Mouse (Mus musculus) liver, adult 2 months (tissue): ENCODE data around the gene Muc3. TPM values are rescaled to one million over a fixed set of nuclear protein-coding genes. Genes with fewer than 3 reads are reported as not detected.
A peak's percentile ranks its signal among the peaks of the same experiment; 100 is the strongest.
"Not testable (repeated sequence)": the region's sequence is repeated elsewhere in the genome, so short reads cannot be mapped to it uniquely, and the experiment has no call there.

Source experiments
- DNase-seq: peaks from one replicate; pipeline ENCODE4 v3.0.0-alpha.2; 2011; ENCODE audit warnings: low read depth, low spot score; ENCODE audit errors: extremely low read depth
- H3K27ac ChIP-seq: fragments of 200-500 bp; replicated peaks from 2 replicates; pipeline ENCODE4 v1.5.1; 2012; ENCODE audit warnings: low read depth, mild to moderate bottlenecking, control low read depth, inconsistent platforms, low read length; ENCODE audit not compliant: insufficient read depth
- H3K27me3 ChIP-seq: fragments of 200-500 bp; 2 replicates; pipeline ENCODE4 v1.6.1; 2012; ENCODE audit warnings: mild to moderate bottlenecking, moderate library complexity, low read length, inconsistent platforms; ENCODE audit not compliant: control insufficient read depth, insufficient read depth
- H3K36me3 ChIP-seq: fragments of 200-500 bp; 2 replicates; pipeline ENCODE4 v1.6.1; 2012; ENCODE audit warnings: low read length, inconsistent platforms; ENCODE audit not compliant: control insufficient read depth, insufficient read depth
- H3K4me1 ChIP-seq: fragments of 200-500 bp; 2 replicates; pipeline ENCODE4 v1.6.1; 2011; ENCODE audit warnings: low read length; ENCODE audit not compliant: control insufficient read depth, insufficient read depth
- H3K4me3 ChIP-seq: fragments of 200-500 bp; 2 replicates; pipeline ENCODE4 v1.5.1; 2011; ENCODE audit warnings: low read depth, mild to moderate bottlenecking, control low read depth, low read length, moderate library complexity; ENCODE audit not compliant: insufficient read depth
- H3K79me2 ChIP-seq: fragments of 200-500 bp; 2 replicates; pipeline ENCODE4 v1.6.1; 2012; ENCODE audit warnings: inconsistent platforms, mild to moderate bottlenecking, low read length, moderate library complexity; ENCODE audit not compliant: control insufficient read depth, insufficient read depth
- H3K9ac ChIP-seq: fragments of 200-500 bp; 2 replicates; pipeline ENCODE4 v1.6.1; 2012; ENCODE audit warnings: low read depth, mild to moderate bottlenecking, control low read depth, inconsistent platforms, low read length
- CTCF ChIP-seq: fragments of 200-500 bp; IDR thresholded peaks from 2 replicates; pipeline ENCODE4 v1.5.1; 2011; ENCODE audit warnings: low read depth, low read length, control low read depth
- POLR2A ChIP-seq: fragments of 200-500 bp; IDR thresholded peaks from 2 replicates; pipeline ENCODE4 v1.6.1; 2011; ENCODE audit warnings: low read length, control low read depth; ENCODE audit not compliant: insufficient read depth; ENCODE audit errors: extremely low read depth
- WGBS: fragments of 180-500 bp; shearing (Covaris S2); methylation state at CpG from one replicate; pipeline ENCODE4 v1.1.7; 2018; 5-methylcytosine and 5-hydroxymethylcytosine counted together
- polyA plus RNA-seq: library from polyadenylated mRNA; depleted of rRNA; stranded (reverse); fragments of >200 nt; gene quantifications from 2 replicates; pipeline ENCODE4 v1.2.3, GENCODE M21; 2012
- total RNA-seq: library from RNA; depleted of rRNA; stranded (reverse); fragments of >200 nt; gene quantifications from 2 replicates; pipeline ENCODE4 v1.2.3, GENCODE M21; 2014

Gene Muc3
- total and polyA plus RNA-seq, 2 experiments: 0.28 to 0.37 TPM

DNA sequence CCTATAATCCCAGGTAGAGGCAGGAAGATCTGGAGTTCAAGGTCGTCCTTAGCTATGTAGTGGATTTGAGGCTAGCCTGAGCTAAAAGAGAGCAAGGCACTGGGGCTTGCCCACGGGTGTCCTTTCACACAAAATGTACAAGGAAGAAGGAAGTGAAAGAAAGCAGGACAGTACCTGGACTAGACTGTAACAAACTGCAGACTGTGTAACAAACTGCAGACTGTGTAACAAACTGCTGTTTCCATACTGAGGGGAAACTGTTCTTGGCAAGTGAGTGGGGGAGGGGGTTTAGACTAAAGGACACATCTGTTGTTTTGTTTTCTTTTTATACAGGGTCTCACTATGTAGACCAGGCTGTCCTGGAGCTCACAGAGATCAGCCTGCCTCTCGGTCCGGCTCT lies 27.8 kb downstream of the Muc3 start:
- 78% methylated on average over 4 of the region's 4 CpGs for WGBS
- Histone ChIP-seq H3K27ac (no peak overlapping the region), H3K9ac (no peak overlapping the region), H3K4me1 (0 out of 2 replicates have a peak, but pooled peaks cover 4% of the 10 kb centered on the region), H3K79me2 (no peaks in the 10 kb centered on the region), H3K4me3 (no peak overlapping the region), H3K36me3 (no peaks in the 10 kb centered on the region), H3K27me3 (no peaks in the 10 kb centered on the region)
- TF ChIP-seq CTCF (no peak), POLR2A (no peak)
- DNase-seq: no peak

- no peaks in the 10 kb centered on the region for H3K27me3 ChIP-seq
- DNase-seq: no peak
- 90% methylated on average over 4 of the region's 4 CpGs for WGBS
- H3K27ac ChIP-seq: no peak overlapping the region
- no peak overlapping the region for H3K9ac ChIP-seq
- peaks cover 7% of the 10 kb centered on the region; the same call in 1 of the 2 replicates for H3K4me1 ChIP-seq
- H3K4me3 ChIP-seq: no peak overlapping the region
- H3K36me3 ChIP-seq: no peaks in the 10 kb centered on the region
- TF ChIP-seq POLR2A (no peak), CTCF (no peak)
- H3K79me2 ChIP-seq: no peaks in the 10 kb centered on the region
These were observed 30.2 kb downstream of the Muc3 start for GRCm38 (mm10) chr5:137118878-137119277.

- not testable (repeated sequence) for H3K27ac ChIP-seq, H3K79me2 ChIP-seq, H3K27me3 ChIP-seq, H3K9ac ChIP-seq, H3K4me1 ChIP-seq, DNase-seq, H3K36me3 ChIP-seq, H3K4me3 ChIP-seq
- WGBS: 93% methylated on average over 3 of the region's 3 CpGs
These were observed 31.1 kb downstream of the Muc3 start for GRCm38 (mm10) chr5:137117994-137118393.

DNA sequence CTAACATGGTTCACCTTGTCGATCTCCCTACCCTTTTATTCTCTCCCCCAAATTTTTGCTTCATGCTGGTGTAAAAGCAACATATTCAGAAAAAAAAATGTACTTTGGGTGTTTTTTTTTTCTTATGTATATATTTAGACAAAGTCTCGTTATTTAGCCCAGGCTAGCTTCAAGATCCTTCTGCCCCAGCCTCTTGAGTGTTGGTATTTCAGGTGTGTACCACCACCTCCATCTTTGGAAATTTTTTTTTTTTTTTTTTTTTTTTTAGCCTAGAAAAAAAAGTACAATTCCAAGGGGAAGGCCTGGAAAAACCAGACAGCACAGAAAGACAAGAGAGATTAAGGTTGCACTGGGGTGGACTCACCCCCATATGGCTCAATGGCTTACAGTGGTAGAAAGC lies 32.1 kb downstream of the Muc3 start:
- WGBS: 94% methylated on average over 2 of the region's 2 CpGs
- Histone ChIP-seq H3K9ac (no peak overlapping the region), H3K4me3 (no peak overlapping the region), H3K79me2 (no peaks in the 10 kb centered on the region), H3K27me3 (no peaks in the 10 kb centered on the region), H3K27ac (no peak overlapping the region), H3K4me1 (peaks cover 7% of the 10 kb centered on the region; the same call in 1 of the 2 replicates), H3K36me3 (peaks cover 2% of the 10 kb centered on the region; the same call in 1 of the 2 replicates)
- no peak for DNase-seq
- no peak for TF ChIP-seq CTCF
- no peak for TF ChIP-seq POLR2A

DNA sequence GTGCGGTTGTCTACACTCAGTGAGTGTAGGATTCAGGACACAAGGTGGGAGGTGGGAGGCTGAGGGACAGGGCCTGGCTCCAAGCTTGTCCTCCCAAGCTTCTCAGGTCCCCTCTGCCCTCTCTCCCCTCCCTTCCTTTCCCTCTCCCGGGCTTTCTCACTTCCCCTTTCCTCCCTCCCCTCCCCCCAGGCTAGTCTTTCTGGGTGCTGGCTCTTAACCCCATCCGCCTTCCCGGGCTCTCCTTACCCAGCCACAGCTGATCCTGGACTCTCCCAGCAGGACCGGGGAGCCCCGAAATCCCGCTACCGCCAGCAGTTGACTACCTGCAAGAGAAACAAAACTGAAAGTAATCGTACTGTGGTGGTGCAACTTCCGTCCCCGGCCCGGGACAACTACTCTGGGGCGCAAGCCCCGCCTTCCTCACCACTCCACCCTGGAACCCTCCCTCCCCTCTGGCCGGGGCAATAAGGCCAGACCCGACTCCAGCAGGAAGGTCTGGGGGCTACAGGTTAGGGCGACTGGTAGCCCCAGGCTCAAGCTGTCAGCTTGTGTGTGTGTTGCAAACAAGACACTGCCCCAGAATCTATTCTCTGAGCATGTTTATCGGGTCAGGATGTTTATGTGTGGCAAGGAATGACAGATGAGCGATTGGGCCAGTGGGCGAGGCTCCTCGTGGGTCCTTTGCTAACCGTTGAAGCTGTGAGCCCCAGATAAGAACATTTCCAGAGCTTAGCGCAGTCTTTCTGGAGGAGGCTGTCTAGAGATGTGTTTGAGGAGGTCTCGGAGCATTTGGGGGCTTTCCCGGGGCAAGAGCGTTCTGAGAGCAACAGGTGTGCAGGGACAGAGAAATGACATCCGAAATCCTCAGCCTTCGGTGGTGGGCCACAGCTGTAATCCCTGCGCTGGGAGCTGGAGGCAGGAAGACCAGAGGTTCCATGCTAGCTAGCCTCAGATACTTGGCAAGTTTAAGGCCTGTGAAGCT lies 33.0 kb downstream of the Muc3 start, which contains the start of gene Trim56:
Gene Trim56 (minus strand): TSS at position 344 of the 982 bp plus-strand sequence.
- H3K9ac ChIP-seq: peak within 1 kb of the TSS; percentile 84
- WGBS: 10% methylated on average over 29 of the region's 29 CpGs
- no peaks in the 10 kb centered on the region for H3K79me2 ChIP-seq
- peak within 1 kb of the TSS; percentile 87 for H3K27ac ChIP-seq
- H3K4me1 ChIP-seq: peaks cover 7% of the 10 kb centered on the region; the same call in 1 of the 2 replicates
- TF ChIP-seq CTCF (0 out of 2 replicates have a peak, but pooled peaks have one; percentile 12), POLR2A (0 out of 2 replicates have a peak, but pooled peaks have one; percentile 29)
- peaks cover 2% of the 10 kb centered on the region; the same call in 1 of the 2 replicates for H3K36me3 ChIP-seq
- no peaks in the 10 kb centered on the region for H3K27me3 ChIP-seq
- DNase-seq: peak; percentile 79
- peak within 1 kb of the TSS; percentile 88 for H3K4me3 ChIP-seq
